Mouse (Mus musculus): ENCODE data around the gene Ttyh1. TPM values are rescaled to one million over a fixed set of nuclear protein-coding genes. Genes with fewer than 3 reads are reported as not detected.

Gene Ttyh1
- polyA plus RNA-seq (2017; shearing (Covaris generic)), result under 1 TPM; 0.60 to 0.69 TPM

DNA sequence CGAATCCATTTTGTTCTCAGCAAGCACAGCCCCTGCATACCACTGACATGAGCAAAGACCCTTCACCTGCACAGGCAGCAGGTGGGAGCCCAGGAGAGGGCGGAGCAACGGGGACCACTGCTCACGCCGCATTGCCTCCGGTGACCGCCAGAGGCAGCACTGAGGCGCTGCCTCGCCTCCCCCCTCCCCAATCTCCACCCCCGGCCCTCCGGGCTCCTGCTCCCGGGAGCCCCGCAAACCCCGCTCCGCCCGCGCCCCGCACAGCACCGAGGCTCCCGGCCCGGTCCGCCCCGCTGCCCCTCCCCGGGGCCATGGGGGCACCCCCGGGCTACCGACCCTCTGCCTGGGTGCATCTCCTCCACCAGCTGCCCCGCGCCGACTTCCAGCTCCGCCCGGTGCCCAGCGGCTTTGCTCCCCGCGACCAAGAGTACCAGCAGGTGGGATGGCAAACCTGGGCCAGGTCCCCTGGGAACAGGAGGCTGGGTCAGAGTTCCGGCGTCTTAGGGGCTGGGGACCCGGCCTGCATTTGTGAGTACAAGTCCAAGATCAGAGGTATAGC is at the start of gene Ttyh1:
TSS of gene Ttyh1 (plus strand) at position 65 of the 559 bp plus-strand sequence.
- ATAC-seq, result peak; percentile 22

GRCm38 (mm10) chr7:4071066-4071465 is 48.1 kb upstream of the Ttyh1 start:
- ATAC-seq, result no peak

- no peak for ATAC-seq
Observed at GRCm38 (mm10) chr7:4073144-4073543, 46.1 kb upstream of the Ttyh1 start.

DNA sequence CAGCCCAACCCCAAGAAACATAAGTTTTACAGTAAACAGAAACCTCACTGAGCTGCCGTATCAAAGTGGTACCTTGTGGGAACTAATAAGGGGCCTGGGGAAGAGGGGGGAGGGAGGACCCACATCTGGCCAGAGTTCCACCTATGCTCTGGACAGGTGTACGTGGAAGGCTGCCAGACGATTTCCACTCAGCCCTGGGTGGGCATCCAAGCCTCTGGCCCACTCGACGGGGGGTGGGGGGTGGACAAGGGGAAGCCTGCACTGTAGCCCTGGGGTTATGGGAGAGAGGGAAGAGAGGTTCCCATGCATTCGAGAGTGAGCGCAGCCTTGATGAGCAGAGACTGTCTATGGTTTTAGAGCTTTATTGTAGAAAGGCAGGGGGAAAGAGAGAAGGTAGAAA is 39.7 kb upstream of the Ttyh1 start:
- no peak for ATAC-seq

DNA sequence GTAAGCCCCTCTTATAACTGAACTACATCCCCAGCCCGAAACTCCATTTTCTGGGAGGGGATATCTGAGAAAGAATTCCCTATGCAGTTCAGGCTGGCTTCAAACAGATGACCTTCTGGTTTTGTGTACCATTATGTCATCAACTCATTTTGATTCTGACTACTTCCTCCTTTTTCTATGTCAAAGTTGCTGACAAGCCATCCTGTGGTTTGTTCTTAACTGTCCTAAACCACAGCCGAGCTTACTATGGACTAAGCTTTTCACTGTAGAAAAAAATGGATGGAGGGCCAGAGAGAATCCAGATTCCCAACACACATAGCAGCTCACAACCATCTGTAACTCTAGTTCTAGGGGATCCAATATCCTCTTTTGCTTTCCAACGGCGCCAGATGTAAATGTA is 38.7 kb upstream of the Ttyh1 start:
- ATAC-seq, result no peak

GRCm38 (mm10) chr7:4081706-4082105 is 37.5 kb upstream of the Ttyh1 start:
- no peak for ATAC-seq

DNA sequence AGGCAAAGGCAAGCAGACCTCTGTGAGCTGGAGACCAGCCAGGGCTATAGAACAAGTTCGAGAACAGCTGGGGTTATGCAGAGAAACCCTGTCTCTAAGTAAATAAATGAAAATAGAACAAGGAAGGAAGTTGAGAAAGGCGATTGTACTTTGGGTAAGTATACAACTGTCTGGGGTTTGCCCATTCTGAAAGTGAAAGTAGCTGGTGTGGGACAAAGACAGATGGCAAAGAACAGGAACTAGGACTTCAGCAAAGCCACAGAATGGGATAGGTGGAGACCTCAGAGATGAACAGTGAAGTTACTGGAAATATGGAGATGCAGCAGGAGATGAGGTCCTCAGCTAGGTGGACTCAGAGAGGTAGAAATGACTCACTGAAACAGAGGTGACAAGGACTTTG is 36.4 kb upstream of the Ttyh1 start:
- ATAC-seq, result peak; percentile 95

DNA sequence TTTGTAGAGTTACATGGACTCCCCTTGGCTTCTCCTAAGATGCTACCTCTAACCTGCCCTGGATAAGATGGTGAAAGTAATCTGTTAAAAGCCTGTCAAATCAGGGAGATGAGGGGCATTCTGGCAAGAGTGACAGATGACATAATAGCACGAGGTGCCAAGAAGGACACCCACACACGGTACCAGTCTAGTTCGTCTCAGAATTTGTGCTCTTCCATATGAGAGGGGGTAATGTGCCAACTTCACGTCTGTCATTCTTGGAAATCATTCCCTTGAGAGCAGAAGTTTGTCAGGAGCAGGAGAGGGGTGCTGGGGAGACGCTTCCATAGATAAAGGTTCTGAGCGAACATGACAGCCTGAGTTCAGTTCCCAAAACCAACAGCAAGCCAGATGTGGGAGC is 35.0 kb upstream of the Ttyh1 start:
- ATAC-seq, result no peak

GRCm38 (mm10) chr7:4085562-4085961 is 33.6 kb upstream of the Ttyh1 start:
- no peak for ATAC-seq

DNA sequence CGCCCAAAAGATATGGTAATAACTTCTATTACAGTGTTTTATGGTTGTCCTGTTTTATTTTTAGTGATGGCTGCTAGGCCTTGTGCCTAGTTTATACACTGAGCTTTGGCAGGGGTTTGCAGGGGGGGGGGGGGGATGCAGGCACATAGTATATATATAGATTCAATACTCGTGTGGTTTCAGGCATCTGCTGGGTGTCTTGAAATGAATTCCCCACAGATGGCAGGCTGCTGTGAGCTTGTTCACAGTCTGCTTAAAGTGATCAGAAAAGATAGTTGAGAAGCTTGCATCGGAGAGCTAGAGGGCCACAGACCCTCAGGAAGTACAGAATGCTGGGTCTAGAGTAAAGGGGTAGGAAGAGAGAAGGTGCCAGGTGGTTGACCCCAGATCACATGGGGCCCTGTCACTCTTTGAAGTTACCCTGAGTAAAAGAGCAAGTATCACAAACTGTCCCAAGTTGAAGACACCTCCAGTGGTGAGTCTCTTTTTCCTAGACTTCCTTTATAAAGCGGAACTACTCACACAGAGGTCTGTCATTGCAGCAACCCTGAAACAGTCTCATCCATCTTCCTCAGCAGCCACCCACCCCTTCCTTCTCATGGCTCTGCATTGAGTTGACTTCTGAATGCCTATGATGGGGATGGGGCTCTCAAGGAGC is 31.8 kb upstream of the Ttyh1 start:
- no peak for ATAC-seq

GRCm38 (mm10) chr7:4087896-4088480 is 31.2 kb upstream of the Ttyh1 start:
- ATAC-seq, result no peak

DNA sequence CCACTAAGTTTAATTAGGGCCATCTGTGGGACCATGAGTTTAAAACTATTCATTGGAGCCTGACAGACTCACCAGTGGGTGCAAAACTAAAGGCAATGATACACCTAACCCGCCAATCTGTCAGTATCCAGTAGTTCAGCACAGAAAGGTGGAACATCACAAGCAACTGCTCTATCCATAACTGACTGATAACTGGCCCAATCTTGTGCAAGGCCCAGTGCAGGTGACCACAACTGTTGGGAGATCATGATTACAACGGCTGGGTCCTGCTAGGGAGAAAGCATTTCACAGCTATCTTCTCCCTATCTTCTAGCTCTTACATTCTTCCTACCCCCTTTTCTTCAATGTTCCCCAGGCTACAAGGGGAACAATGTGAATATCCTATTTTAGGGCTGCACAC is 30.5 kb upstream of the Ttyh1 start:
- ATAC-seq, result no peak

- no peak for ATAC-seq
Observed at GRCm38 (mm10) chr7:4091170-4091569, 28.0 kb upstream of the Ttyh1 start.

- no peak for ATAC-seq
Observed at GRCm38 (mm10) chr7:4098301-4098700, 20.9 kb upstream of the Ttyh1 start.

- ATAC-seq, result no peak
Observed at GRCm38 (mm10) chr7:4098832-4099231, 20.4 kb upstream of the Ttyh1 start.

DNA sequence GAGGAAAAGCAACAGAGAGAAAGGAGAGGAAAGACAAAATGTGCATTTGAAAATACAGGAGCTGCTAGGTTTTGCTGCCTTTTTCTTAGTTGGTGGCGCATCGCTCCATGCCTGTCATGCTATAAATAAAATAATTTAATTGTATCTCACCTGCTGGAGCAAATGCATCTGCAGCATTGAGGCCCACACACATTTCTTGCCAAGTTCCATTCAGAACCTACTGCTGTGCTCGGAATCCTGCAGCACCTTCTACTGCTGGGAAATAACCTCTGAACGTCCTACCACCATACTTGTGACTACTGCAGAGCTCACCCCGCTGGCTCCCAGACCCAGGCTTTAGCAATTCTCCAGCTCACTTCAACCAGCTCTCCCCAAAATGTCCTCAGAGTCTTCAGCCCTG is 18.1 kb upstream of the Ttyh1 start:
- ATAC-seq, result no peak

DNA sequence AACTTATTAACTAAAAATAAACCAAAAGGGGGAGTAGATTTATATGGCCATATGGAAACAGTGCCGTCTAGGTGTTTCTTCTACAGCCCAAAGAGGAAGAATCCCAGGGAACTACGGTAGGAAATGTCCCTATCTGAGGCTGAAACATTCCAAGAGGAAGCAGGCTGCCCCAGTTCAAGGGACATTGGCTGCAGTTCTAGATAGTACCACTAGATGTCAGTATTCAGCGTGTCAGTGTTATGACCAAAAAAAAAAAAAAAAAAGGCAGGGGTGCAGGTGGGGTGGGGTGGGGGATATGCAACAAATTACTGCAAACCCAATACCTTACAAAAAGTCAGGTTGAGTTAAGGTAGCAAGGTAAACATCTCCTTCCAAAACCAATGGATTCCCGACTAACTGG is 15.8 kb upstream of the Ttyh1 start:
- ATAC-seq, result peak; percentile 54

GRCm38 (mm10) chr7:4111766-4112165 is 7.4 kb upstream of the Ttyh1 start:
- ATAC-seq, result no peak

DNA sequence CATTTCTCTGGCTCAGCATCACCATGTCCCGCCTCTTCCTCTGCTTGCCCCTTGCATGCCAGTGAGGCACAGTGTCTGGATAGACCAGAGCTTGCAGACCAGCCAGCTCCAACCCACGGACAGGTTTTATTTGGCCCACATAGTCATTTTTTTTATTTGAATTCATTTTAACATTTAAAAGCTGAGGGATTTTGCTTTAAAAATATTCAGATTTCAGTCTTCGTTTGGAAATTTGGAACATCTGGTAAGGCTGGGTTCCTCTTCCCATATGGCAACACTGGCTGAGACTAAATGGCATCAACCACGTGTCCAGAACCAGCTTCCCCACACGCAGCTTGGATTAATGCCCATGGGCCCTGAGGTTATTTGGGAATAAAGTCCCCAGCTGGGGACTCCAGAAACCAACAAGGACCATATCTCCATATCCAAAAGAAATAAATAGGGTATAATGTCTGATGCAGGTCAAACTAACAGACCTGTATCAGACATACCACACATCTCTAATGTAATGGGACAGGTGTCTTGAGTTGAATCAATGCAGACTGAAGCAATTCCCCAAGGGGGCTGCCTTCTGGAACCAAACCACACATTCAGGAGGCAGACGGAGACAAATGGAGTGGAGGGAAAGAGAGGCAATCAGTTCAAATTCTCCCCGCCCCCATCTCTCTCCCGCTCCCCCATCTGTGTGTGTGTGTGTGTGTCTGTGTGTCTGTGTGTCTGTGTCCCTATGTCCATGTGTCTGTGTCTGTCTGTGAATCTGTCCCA is 2.0 kb upstream of the Ttyh1 start:
- no peak for ATAC-seq

DNA sequence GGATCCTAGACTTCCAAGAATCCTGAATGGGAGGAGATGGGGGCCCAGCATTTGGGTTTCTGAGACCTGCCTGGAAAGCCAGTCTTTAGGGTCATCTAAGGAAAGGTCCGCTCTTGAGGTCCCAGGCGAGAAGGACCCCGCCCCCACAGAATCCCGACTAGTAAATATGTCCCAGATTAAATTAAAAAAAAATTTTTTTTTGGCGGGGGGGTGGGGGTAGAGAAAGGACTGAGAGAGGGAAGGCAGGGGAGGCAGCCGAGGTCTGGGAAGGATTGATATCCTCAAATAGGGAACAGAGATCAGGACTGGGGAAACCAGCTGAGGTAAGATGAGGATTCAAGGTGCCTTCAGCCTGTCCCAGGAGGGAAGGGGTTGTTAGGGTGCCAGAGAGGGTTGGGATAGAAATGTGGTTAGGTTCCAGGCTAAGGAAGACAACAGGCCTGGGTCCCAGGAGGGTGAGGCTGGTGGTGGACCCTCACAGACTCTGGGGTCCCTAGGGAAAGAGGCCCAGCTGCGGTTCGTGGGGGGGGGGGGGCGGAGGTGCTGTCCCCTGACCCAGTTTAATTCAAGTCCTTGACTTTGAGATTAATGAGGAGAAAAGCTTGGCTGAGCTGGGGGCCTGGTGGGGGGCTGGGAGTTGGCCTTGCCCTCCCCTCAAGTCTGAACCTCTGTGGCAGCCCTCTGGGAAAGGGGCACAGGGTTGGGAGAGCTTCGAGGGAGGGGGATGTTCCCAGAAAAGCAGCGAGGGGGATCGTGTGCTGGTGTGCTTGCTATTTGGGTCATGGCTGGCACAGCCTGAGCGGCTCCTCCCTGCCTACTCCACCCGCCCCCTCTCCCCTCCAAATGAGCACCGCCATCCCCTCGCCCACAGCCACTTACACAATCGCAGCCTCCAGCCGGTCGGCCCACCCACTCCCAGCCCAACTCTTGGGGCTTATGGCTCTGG is 1.0 kb downstream of the Ttyh1 start:
- no peak for ATAC-seq

GRCm38 (mm10) chr7:4122076-4122768 is 3.0 kb downstream of the Ttyh1 start:
- ATAC-seq, result no peak

DNA sequence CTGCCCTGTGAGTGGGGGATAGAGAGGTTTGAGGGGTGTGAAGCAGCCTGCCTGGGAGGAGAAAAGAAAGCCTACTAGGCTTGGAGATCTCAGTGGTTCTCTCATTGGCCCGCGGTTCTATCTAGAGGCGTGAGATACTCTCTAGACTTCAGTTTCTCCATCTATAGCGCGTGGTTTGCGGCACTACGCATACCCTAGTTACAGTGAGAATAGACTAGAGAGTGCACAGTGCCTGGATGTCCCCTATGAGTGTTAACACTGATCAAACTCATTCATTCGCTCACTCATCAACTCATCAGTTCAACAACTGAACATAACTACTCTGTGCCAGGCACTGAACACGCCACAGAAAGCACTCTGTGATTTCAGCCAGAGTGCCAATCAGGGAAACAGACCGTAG is 3.6 kb downstream of the Ttyh1 start:
- ATAC-seq, result no peak
